Mouse (Mus musculus) embryo, embryonic 11.5 days (tissue): ENCODE measurements around the gene Akain1.

Experiments used
- DNase-seq: peaks from one replicate; pipeline ENCODE4 v3.0.0-alpha.2; 2012; ENCODE audit warnings: low read depth, low spot score

Gene Akain1

DNA sequence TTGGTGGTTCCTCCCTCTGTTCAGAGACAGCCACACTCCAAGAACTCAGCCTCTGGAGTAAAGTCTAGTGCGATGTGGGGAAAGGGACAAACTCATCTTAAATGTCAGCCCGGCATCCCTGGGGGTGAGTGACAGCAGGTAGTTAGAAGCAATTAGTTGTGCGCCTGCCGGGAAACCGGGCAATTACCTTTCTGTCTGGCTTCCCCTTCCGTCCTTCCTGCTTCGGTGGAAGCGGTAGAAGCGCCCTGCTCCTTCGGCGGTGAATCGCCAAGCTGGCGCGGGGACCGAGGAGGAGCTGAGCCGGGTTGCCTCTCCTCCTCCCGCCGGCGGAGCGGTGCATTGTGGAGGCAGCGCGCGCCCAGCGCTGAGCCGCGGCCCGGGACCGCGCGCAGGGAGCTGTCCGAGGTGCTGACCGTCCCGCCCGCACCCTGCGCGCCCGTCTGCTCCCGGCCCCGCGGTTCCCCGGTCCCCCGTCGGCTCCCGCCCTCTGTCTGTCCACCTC is at the start of gene Akain1:
TSS of gene Akain1 (plus strand) at position 337 of the 502 bp plus-strand sequence.
- DNase-seq = peak; percentile 61

DNA sequence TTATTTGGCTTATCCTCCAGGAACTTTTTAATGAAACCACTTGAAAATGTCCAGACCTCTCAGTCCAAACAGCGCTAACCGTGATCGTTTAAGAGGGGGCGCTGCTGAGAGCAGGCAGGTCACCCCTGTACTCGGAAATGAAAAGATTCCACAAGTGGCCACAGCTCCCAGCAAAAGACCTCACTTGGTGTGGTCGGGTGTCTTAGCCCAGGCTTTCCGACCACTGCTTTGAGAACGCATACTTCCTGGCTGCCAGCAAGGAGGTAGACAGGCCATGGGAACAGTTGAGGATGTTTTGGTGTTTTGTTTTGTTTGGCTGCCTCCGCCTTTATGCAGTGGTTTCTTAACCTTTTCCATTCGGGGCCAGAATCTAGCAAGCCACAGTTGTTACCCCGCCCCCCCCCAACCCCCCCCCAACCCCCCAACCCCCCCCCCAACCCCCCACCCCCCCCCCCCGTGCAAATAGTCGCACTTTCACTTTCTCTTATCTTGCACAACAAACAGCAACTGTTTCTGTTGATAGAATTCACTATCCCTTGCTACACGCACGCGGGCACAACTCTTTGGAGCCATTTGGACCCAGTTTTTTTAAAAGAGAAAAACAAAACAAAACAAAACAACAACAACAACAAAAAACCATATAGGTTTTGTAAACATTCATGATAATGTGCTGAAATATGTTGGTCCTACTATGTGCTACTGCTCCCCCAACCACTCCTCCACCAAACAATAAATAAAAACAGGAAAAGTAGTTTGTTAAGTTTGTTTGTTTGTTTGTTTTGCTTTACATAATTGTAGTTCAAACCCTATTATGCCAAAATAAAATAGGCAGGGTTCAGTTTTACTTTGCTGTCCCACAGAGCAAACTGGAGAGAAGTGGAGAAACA is 42.7 kb upstream of the Akain1 start:
- DNase-seq = no peak

DNA sequence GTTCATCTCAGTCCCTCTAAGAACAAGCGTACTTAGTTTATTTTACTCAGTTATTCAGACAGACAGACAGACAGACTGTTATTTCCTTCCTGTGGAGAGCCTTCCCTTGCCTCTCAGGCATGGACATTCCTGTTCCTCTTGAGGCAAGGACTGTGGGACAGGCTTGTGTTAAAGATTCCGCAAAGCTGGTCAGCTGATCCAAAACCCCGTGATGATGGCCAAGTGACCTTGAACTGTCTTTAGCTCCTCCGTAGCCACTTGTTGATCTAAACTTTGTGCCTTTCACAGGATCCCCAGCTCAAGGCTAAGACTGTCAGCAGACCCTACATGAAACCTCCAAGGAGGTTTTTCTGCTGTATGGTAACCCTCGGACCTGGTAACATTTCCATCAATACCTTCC is 42.0 kb upstream of the Akain1 start:
- no peak for DNase-seq

DNA sequence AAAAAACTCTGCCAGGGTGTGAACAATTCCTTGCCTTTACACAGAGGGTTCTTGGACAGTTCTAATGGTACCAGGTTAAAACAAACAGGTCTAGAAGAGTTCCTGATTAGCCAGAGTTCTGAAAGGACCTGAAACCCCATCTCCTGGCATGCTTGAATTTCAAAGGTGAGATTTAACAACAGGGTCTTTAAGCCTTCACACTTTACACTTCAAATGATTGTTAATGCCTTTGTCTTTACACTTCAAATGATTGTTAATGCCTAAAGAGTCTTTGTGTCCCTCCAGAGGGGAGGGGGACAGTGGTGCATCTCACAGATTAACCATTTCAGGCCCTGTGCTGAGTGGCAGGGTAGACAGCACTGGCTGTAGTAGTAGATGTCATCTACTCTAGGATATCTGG is 41.0 kb upstream of the Akain1 start:
- DNase-seq = no peak

DNA sequence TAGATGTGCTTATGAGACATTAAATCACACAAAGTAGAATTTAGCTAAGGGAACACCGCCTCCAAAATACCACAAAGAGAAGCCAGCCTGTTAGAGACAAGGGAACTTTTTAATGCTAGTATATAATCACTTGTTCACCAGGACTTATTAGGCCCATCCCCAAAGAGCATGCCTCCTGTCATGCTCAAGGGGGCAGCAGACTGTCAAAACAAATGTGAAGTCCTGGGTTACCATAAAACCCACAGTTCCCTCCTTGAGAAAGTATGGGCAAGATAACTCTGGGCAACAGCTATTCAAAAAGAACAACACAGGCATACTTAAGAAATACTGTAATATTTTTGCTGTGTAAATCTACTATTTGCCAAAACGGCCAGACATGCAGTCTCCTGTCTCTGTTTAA is 38.0 kb upstream of the Akain1 start:
- DNase-seq = no peak

DNA sequence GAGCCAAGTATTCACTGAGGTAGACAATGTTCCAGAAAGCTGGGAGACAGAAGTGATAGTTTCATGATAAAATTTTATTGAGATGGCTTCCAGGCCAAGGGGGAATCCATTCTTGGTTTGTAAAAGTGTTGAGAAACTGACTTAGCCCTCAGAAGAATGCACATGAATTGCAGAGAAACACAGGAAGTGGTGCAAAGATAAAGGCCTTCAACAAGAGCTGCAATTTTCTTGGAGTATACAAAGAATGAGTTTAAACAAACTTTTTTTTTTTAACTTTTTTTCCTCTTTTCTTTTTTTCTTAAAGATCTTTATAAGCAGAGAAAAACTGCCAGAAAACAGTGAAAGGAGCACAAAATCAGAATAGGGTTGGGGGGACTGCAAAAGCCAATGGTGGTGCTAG is 23.0 kb upstream of the Akain1 start:
- no peak for DNase-seq

DNA sequence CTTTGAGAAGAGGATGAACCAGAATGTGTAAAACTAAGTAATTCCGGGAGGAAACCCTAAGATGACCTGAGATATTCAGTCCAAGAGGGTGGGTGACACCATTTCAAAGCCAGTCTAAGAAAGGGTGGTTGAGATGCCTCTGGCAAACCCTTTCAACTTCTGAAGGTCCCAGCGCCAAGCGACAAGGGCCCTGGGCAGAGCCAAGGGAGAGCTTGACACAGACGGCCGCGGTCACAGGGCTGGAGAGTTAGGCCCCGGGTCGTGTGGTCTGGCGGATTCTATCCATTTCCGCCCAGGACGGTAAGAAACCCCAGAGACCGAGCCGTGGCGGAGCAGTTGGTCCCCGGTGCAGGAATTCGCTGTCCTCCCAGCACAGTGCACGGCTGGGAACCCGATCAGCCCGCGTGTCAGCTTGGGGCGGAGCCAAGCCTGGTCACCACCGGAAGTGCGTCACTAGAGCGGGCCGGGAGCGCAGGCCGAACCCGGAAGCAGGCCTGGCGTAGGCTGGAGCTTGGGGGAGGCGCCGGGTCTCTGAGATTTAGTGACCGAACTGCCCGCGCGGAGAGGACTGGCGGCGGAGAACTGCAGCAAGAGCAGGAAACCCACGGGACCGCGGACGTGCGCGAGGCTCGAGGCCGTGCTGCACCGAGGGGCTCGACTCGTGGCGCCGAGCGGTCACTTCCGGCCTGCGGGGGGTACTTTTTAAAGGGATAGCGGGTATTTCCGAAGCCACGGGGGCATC is 22.0 kb upstream of the Akain1 start:
- peak; percentile 93 for DNase-seq

DNA sequence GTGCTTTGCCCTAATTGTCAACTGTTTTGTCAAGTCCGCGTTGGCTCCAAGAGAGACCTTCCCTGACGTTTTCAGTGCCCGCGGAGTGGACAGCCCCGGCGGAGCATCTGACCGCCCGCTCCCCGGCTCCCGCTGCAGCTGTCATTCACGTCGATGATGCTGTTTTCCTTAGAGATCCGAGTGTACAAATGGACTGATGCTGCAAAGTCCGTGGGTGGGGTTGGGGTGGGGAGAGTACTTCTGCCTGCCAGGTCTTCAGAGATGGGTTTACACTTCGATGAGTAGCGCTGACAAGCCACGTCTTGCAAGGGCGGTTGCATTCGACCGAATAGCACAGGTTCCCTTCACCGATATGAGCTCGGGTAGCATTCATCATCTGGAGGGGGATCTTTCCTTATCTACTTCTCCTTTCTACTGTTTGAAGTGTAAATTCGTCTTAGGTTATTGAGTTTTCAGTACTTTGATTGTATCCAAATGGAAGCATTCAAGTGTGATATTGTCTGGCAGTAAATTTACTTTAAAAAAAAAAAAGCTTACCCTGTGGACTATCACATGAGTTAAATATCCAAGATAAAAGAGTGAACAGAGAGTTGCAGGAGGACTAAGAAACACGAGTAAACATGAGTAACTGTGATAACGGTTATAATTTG is 21.3 kb upstream of the Akain1 start:
- DNase-seq = no peak

DNA sequence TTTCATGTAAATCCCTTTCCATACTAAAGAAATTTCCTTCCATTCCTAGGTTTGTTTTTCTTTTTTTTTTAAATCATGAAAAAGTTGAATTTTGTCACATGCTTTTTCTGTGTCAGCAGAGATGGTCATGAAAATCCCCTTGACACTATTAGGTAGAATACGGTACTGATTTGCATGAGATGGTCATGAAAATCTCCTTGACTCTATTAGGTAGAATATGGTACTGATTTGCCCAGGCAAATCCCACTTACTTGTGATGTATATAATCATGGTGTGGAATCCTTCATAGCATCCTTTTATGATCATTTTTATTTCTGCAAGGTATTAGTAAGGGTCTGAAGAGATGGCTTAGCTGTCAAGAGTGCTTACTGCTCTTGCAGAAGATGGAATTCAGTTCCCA is 17.5 kb upstream of the Akain1 start:
- DNase-seq = no peak

DNA sequence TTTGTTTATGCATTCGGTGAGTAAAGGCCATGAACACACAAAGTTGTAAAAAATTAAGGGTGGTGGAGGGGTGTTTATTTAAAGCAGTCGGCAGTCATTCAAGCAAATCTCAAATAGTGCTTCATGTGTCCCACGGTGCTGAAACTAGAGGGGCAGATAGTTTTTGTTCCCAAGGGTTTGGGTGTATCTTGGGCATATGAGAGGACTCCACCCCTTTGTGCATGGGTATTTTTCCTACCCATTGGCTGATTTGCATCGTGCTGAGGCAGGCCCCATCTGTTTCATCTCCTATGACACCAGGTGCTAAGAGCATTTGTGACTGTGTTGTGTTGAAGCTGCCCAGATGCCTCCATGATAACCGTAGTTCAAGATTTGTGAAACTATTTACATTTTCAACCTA is 1.3 kb upstream of the Akain1 start:
- no peak for DNase-seq

DNA sequence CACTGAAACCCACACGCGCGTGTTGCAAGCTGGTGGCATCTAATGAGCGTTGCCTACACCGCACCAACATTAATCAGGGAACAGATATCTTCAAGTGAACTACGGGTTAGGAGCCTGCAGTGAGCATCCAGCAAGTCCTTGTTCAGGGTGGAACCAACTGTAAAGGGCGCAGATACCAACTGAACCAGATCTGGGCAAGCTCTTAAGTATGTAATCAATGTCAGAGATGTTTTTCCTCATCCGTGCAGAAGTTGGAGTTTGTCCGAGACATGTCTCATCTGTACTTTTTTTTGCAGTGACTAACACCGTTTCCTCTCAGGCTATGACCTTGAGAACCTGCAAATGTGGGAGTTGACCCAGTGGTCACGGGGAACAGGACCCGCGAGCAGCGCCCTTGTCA is 640 bp upstream of the Akain1 start:
- no peak for DNase-seq

DNA sequence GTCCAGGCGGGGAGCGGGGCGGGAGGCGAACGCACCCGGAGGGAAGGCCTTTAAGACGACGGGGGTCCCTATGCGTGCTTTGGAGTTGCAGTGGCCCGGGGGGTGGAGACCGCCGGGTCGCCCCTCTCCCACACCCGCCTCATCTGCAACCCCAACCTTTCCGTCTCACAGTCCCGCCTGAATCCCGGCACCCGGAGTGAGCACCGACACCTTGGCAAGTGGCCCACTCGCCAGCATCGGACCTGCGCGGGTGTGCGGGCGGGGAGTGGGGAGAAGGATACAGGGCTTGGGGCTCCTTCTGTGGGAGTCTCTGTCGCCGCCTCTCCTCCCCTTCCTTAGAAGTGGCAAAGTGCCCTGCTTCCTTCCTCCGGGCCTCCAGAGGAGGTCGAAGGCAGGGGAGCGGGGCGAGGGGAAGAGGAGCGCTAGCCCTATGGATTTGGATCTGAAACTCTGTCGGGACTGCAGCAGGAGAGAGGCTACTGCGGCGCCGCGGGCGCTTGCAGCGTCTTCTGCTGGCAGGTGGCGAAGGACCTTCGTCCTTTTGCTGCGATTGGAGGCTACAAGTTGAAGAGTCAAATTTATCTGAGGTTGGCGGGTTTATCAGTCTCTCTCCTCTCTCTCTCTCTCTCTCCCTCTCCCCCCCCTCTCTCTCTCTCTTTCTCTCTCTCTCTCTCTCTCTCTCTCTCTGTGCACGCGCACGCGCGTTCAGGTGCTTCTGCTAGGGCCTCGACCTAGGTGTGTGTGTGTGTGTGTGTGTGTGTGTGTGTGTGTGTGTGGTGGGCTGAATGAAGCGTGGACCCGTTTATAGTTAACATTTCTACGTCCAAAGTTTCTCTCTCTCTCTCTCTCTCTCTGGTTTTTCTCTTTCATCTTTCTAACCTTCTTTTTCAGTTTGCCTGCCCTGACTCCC is 700 bp downstream of the Akain1 start:
- DNase-seq = no peak

DNA sequence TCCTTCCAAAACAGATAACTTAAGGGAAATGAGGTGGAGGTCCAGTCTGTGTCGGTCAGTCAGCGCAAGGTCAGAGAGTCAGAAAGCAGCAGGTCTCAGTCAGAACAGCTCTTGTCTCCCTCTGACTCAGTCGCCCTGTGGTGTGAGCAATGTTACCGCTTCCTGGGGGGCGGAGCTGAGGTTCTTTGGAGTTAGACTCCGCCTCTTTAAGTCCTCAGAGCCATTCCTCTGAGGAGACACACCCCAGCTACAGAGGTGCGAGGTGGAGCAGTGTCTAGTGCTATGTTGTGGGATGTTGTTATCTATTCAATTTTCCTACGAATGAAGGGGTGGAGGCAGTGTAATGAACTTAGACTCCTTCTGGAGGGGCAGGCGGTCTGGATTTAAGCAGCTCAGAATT is 1.9 kb downstream of the Akain1 start:
- no peak for DNase-seq

DNA sequence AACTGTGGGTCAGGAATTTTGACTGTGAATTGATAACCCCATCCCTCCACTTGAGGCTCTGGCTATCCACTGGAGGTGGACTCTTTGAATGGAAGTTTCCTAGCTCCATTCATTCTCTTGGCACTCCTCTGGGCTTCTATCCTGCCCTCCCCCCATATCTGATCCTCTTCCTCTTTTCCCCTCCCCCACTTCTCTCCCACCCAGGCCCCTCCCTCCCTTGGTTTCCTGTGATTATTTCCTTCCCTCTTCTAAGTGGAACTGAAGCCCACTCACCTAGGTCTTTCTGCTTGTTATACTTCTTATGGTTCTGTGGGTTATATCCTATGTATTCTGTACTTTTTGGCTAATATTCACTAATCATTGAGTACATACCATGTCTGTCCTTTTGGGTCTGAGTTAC is 9.6 kb downstream of the Akain1 start:
- DNase-seq = no peak

DNA sequence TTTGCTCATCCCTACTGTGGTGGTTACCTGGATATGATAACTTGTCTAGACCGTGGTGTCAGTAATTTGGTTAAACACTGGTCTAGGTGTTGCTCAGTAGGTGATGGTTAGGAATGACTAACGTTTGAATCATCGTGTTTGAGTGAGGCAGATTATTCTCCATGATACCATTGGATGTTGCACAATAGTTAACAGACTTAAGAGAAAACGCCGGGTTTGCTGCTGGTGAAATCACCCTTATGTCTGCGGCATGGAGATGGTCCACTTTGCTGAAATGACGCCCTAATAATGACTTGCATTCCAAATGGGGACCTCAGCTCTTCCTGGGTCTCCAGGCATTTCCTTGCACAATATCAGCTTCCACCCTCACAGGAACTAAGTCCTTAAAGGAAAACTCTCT is 22.6 kb downstream of the Akain1 start:
- DNase-seq = no peak

DNA sequence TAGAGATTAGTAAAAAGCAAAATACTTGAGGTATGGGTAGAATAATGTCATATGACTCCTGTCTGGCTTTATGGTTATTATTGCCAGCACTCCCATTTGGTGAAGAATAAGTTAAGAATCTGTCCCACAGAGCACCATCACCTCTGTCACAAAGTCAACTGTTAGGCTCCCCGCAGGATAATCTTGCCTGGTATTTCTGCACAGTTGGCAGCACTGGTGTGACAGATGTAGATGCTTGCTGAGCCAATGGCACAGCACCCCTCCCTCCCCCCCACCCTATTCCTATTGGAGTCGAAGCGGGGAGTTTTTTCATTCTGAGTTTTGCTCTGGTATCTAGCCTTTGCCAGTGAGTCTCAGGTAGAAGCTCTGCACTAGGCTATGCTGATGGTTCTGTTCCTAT is 23.9 kb downstream of the Akain1 start:
- DNase-seq = no peak

DNA sequence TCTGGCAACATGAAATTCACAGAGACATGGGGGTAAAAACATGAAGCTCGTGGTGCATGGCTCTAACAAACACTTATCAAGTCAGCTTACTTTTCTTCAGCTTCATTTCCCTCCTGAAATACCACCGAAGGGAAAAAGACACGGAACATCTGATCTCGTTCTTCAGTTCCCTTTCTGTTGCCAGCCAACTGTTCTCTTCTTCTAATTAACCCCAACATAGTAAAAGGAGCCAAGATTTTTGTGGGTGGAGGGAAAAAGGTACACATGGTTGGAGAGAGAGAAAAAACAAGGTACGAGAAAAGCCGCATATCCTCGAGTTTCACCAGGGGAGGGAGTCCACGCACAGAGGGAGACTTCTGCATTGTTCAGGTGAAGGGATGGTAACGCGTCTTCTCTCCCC is 32.0 kb downstream of the Akain1 start:
- no peak for DNase-seq

DNA sequence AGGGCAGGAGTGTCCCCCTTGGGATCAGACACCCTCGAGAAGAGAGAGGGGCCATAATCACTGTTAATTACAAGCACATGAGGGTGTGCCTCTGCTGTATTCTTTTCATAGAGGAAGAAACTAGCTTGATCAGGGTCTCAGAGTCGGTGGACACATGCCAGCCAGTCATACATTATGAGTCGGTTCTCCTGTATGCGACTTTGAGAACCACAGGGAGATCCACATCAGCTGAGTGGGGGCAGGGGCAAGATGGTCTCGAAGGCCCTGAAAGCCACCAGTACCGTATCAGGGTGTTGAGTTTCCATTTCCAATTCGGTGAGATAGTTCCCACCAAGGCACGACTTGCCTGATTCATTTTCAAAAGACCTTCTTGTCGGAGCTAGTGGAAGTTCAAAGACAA is 33.3 kb downstream of the Akain1 start:
- DNase-seq = no peak

DNA sequence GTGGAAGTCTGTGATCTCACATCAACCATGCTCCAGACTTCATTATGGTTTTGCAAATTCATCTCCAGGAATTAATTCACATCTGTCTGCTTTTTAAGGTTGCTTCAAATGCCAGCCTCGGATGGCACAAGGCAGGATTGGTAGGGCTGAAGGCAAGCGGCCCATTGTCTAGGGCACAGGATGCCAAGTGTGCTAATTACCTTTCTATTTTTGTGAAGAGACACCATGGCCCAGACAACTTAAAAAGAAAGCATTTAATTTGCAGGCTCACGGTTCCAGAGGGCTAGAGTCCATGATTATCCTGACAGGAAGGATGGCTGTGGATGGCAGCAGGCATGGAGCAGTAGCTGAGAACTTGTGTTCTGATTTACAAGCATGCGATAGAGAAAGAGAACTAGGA is 35.0 kb downstream of the Akain1 start:
- no peak for DNase-seq

DNA sequence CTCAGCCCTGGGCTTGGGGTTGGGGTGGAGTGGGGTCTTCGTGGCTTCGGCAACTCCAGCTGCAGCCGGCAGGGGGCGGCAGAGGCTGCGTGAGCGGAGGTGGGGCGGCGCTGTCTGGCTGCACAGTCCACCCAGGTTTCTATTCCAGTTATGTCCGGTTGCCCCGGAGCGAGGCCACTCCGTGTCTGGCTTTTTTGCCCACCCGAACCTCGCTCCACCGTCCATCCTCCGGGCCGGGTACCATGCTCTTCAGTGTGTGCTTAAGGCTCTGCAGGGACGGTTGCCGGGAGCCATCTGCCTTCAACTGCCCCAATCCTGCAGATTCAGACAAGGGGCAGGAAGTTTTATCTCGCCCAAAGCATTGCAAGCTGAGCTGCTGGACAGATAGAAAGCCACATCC is 36.3 kb downstream of the Akain1 start:
- DNase-seq = peak; percentile 67

DNA sequence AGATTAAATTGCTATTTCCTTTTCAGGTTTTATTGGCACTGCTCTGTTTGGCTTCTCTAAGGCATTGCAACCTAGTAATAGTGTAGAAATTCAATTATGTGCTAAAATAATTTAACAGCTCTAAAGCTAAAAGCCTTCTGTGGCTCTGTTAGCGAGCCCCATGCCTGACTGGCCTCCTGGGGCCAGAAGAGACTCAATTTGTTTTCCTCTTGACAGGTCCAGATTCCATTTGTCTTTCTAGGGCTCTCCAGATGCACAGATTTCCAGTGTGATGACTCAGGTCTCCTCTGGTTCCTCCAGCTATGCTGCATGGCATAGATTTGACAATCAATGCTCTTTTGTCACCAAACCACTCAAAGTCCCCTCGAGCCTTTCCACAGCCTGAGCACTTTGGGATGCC is 38.4 kb downstream of the Akain1 start:
- no peak for DNase-seq
